Mouse (Mus musculus): ENCODE measurements around the gene Srcap.
A peak's percentile ranks its signal among the peaks of the same experiment; 100 is the strongest.

DNA sequence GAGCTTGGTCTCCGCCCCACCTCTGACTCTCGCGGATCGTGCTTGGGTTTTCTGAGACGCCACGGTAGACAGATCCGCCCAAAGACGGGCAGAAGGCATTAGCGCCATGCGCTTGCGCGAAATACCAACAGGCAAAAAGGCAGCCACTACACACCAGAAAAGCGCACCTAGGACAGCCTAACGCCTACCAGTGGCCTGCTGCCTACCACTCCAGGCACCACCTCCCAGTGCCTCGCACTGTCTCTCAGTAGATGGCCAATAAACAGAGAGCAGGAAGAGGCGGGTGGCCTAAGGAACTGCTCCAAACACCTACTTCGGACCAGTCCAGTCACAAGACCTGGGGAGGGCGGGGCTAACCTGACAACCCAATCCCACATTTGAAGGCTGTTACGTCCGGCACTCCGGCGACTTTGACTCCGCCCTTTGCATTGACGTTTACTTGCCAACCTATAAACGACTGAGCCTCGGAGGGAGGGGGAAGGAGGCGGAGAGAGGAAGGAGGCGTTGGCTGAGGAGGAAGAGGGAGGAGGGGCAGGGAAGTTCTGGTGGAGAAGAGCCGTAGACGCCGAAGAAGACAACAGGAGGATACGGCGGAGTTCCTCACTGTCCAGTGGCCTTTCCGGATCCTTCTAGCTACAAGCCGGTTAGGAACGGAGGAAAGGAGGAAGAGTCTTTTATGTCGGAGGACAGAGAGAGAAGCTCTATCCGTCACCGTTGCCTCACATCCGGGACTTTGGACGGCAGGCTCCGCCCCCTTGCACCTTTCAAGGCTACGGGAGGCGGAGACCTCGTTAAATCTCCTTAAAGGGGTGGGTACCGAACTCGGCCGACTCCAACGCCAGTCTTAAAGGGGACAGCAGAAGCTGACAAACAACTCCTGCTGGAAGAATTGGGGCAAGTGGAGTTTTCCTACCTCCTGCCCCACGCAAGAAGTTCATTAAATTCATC is 33.8 kb upstream of the Srcap start:
- peak; percentile 75; the same call in 1 of the 2 replicates for TF ChIP-seq POLR2A (IDR thresholded peaks at IDR 0.05; ENCODE audit: borderline replicate concordance, insufficient read depth, low read length)
- TF ChIP-seq CTCF (IDR thresholded peaks at IDR 0.05; ENCODE audit: borderline replicate concordance, insufficient read depth, low read depth, low read length), result no peak

Data from cerebellum, adult 2 months (tissue).